ENCODE assay signal across 14 mouse cellular contexts in the genomic region with DNA sequence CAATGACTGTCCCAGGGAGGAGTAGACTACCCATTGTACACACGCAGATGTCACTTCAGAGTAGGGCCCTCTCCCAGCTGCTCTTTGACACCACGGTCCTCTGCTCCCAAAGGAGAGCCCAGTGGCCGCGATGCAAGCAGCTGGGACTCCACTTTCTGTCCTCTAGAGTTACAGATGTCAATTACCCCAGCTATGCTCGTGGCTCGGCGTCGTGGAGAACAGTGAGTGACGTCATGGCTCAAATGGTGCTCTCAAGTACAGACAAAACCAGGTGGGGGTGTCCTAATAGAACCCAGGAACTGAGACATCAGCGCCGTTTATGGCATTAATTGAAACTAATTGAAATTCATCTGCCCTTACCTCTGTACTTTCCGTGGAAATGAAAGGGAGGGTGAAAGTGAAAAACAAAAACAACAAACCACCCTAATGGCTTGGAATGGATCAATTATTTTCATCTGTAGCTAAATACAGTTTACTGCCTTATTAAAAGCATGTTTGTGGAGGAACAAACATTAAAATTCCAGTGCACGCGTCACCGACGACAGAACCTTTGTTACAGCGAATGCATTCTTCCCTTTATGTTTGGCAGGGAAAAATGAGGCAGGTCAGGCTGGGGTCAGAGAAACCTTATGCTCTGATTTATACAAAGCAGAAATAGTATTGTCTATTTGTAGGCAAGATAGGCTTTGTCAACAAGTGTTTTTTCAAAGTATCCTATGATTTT.
DNase-seq lines count a peak whose midpoint lies in the region; ATAC-seq lines count a peak whose summit lies in the region.
"Had no signal": no experiment of that assay in that cellular context is flagged by ENCODE, and none has a peak within 500 bp of the region (broad histone marks: within the 10 kb centered on the region; RNA-seq: fewer than 3 reads in every experiment).

No protein-coding gene starts in this region.

- no peaks in the 10 kb centered on the region for H3K27me3 ChIP-seq in kidney, embryonic 16.5 days (ENCODE audit: insufficient read depth, low read length)
- no peaks in the 10 kb centered on the region for H3K27me3 ChIP-seq in forebrain, embryonic 14.5 days (replicated peaks; ENCODE audit: control insufficient read depth, insufficient read depth, low read length)
- H3K27me3 ChIP-seq in neural tube, embryonic 15.5 days (replicated peaks), result no peaks in the 10 kb centered on the region
- H3K27me3 ChIP-seq: embryonic facial prominence, embryonic 15.5 days; stomach, embryonic 15.5 days had no signal

- H3K9me3 ChIP-seq in kidney, embryonic 16.5 days (ENCODE audit: low read length), result no peaks in the 10 kb centered on the region
- no peaks in the 10 kb centered on the region for H3K9me3 ChIP-seq in forebrain, embryonic 14.5 days (replicated peaks; ENCODE audit: control insufficient read depth, low read length)
- no peaks in the 10 kb centered on the region for H3K9me3 ChIP-seq in neural tube, embryonic 15.5 days (replicated peaks)
- H3K9me3 ChIP-seq: embryonic facial prominence, embryonic 15.5 days; stomach, embryonic 15.5 days had no signal

- H3K4me2 ChIP-seq in kidney, embryonic 16.5 days (replicated peaks; ENCODE audit: low read depth, low read length), result no peak overlapping the region
- H3K4me2 ChIP-seq in forebrain, embryonic 14.5 days (ENCODE audit: low read length), result no peak overlapping the region
- H3K4me2 ChIP-seq in neural tube, embryonic 15.5 days, result 0 out of 2 replicates have a peak overlapping the region, but pooled peaks have one; percentile 4
- H3K4me2 ChIP-seq: embryonic facial prominence, embryonic 15.5 days; stomach, embryonic 15.5 days had no signal

- no peaks in the 10 kb centered on the region for H3K36me3 ChIP-seq in kidney, embryonic 16.5 days (ENCODE audit: insufficient read depth, low read length)
- H3K36me3 ChIP-seq in forebrain, embryonic 14.5 days (ENCODE audit: control insufficient read depth, insufficient read depth, low read length), result no peaks in the 10 kb centered on the region
- no peaks in the 10 kb centered on the region for H3K36me3 ChIP-seq in neural tube, embryonic 15.5 days
- H3K36me3 ChIP-seq: embryonic facial prominence, embryonic 15.5 days; stomach, embryonic 15.5 days had no signal

- 44% methylated on average over 17 of the region's 17 CpGs for WGBS in kidney, embryonic 16.5 days
- WGBS in forebrain, embryonic 14.5 days, result 23% methylated on average over 17 of the region's 17 CpGs
- WGBS in neural tube, embryonic 15.5 days, result 14% methylated on average over 17 of the region's 17 CpGs

- no peak overlapping the region for H3K27ac ChIP-seq in kidney, embryonic 16.5 days (ENCODE audit: low read length)
- no peak overlapping the region for H3K27ac ChIP-seq in forebrain, embryonic 14.5 days (ENCODE audit: low read depth, low read length)
- no peak overlapping the region for H3K27ac ChIP-seq in neural tube, embryonic 15.5 days (replicated peaks)
- H3K27ac ChIP-seq: embryonic facial prominence, embryonic 15.5 days; stomach, embryonic 15.5 days had no signal

- H3K9ac ChIP-seq in kidney, embryonic 16.5 days (replicated peaks; ENCODE audit: low read length), result no peak overlapping the region
- H3K9ac ChIP-seq in forebrain, embryonic 14.5 days (ENCODE audit: low read length), result no peak overlapping the region
- no peak overlapping the region for H3K9ac ChIP-seq in neural tube, embryonic 15.5 days (replicated peaks)
- H3K9ac ChIP-seq: embryonic facial prominence, embryonic 15.5 days; stomach, embryonic 15.5 days had no signal

- H3K4me1 ChIP-seq in kidney, embryonic 16.5 days (ENCODE audit: insufficient read depth, low read length), result peaks cover 9% of the 10 kb centered on the region; the same call in 1 of the 2 replicates
- H3K4me1 ChIP-seq in forebrain, embryonic 14.5 days (ENCODE audit: control insufficient read depth, insufficient read depth, low read length), result peaks cover 6% of the 10 kb centered on the region; the same call in 1 of the 2 replicates
- H3K4me1 ChIP-seq in neural tube, embryonic 15.5 days, result 0 out of 2 replicates have a peak, but pooled peaks cover 3% of the 10 kb centered on the region
- H3K4me1 ChIP-seq: stomach, embryonic 15.5 days had no signal

- DNase-seq in kidney, postnatal 10 days, result no peak
- DNase-seq in embryo, embryonic 10.5 days (ENCODE audit: low spot score), result peak; percentile 74
- no peak for DNase-seq in forebrain, embryonic 14.5 days (ENCODE audit: low spot score)
- DNase-seq in spleen, postnatal 14 days (ENCODE audit: low spot score in 2 of 2), result no peak
- no peak for DNase-seq in adrenal gland, postnatal 10 days
- DNase-seq: cerebellum, adult 8-10 months; heart, postnatal 4 days; kidney, adult 2 months; lung, adult 18-20 months; thymus, postnatal 14 days had no signal

- no peak overlapping the region for H3K4me3 ChIP-seq in kidney, embryonic 16.5 days (ENCODE audit: low read length)
- no peak overlapping the region for H3K4me3 ChIP-seq in forebrain, embryonic 14.5 days (ENCODE audit: low read depth, low read length)
- no peak overlapping the region for H3K4me3 ChIP-seq in neural tube, embryonic 15.5 days (replicated peaks)
- H3K4me3 ChIP-seq: embryonic facial prominence, embryonic 15.5 days; stomach, embryonic 15.5 days had no signal

- 0 out of 2 replicates have a peak, but pooled peaks have one; percentile 27 for ATAC-seq in kidney, embryonic 16.5 days (ENCODE audit: low FRiP score, low TSS enrichment)
- peak; percentile 52 for ATAC-seq in forebrain, embryonic 14.5 days
- ATAC-seq in neural tube, embryonic 15.5 days (ENCODE audit: low FRiP score), result no peak
